Mouse (Mus musculus) heart, embryonic 15.5 days (tissue): ENCODE results near the gene Gm28036. TPM values are rescaled to one million over a fixed set of nuclear protein-coding genes. Genes with fewer than 3 reads are reported as not detected.

Experiments
- ATAC-seq: fragments of 200-750 bp; cut with Nextera tagmentation; replicated peaks from 2 replicates; pipeline ENCODE4 v1.8.0; 2017; ENCODE audit warnings: low read depth, moderate TSS enrichment; ENCODE audit not compliant: insufficient number of reproducible peaks, insufficient read depth, low FRiP score
- H3K27ac ChIP-seq: fragments of 300-500 bp; sonication (generic); 2 replicates; pipeline ENCODE4 v1.5.1; 2015; ENCODE audit warnings: mild to moderate bottlenecking, inconsistent platforms
- H3K27me3 ChIP-seq: fragments of 300-500 bp; sonication (generic); 2 replicates; pipeline ENCODE4 v1.6.1; 2015; ENCODE audit warnings: inconsistent platforms
- H3K36me3 ChIP-seq: fragments of 300-500 bp; sonication (generic); 2 replicates; pipeline ENCODE4 v1.6.1; 2015; ENCODE audit warnings: mild to moderate bottlenecking, inconsistent platforms
- H3K4me1 ChIP-seq: fragments of 300-500 bp; sonication (generic); replicated peaks from 2 replicates; pipeline ENCODE4 v1.6.1; 2015; ENCODE audit warnings: inconsistent platforms
- H3K4me2 ChIP-seq: fragments of 300-500 bp; sonication (generic); 2 replicates; pipeline ENCODE4 v1.6.1; 2015; ENCODE audit warnings: inconsistent platforms, mild to moderate bottlenecking, moderate library complexity
- H3K4me3 ChIP-seq: fragments of 300-500 bp; sonication (generic); 2 replicates; pipeline ENCODE4 v1.5.1; 2015; ENCODE audit warnings: mild to moderate bottlenecking, inconsistent platforms
- H3K9ac ChIP-seq: fragments of 300-500 bp; sonication (generic); 2 replicates; pipeline ENCODE4 v1.6.1; 2015; ENCODE audit warnings: mild to moderate bottlenecking, inconsistent platforms
- H3K9me3 ChIP-seq: fragments of 300-500 bp; sonication (generic); replicated peaks from 2 replicates; pipeline ENCODE4 v1.6.1; 2016; ENCODE audit warnings: inconsistent platforms
- WGBS: fragments of 180-500 bp; shearing (Covaris S2); methylation state at CpG from one replicate; pipeline ENCODE4 v1.1.7; 2015; ENCODE audit warnings: mixed read lengths; 5-methylcytosine and 5-hydroxymethylcytosine counted together
- polyA plus RNA-seq: library from polyadenylated mRNA; unstranded; fragments of >200 nt; fragmentation: Nextera tagmentation; extraction: Ambion mirVana; gene quantifications from 2 replicates; pipeline ENCODE4 v1.2.1, GENCODE M21; 2015

Gm28036 gene
- polyA plus RNA-seq, 1 experiment from 2014 or later: 11.6 TPM

- 34% methylated on average over 4 of the region's 4 CpGs for WGBS
- H3K9ac ChIP-seq: no peak overlapping the region
- ATAC-seq: peak; percentile 43; the same call in 1 of the 2 replicates
- H3K4me2 ChIP-seq: no peak overlapping the region
- H3K4me3 ChIP-seq: no peak overlapping the region
- H3K27ac ChIP-seq: peak overlapping the region; percentile 34; the same call in 1 of the 2 replicates
- H3K4me1 ChIP-seq: peaks cover 15% of the 10 kb centered on the region
- H3K9me3 ChIP-seq: no peaks in the 10 kb centered on the region
- H3K27me3 ChIP-seq: no peaks in the 10 kb centered on the region
- H3K36me3 ChIP-seq: peaks cover 42% of the 10 kb centered on the region
Observed at GRCm38 (mm10) chr2:156079674-156080073, 47.2 kb downstream of the Gm28036 start.

GRCm38 (mm10) chr2:156079183-156079560 lies 47.7 kb downstream of the Gm28036 start:
- Histone ChIP-seq H3K9ac (no peak overlapping the region), H3K9me3 (no peaks in the 10 kb centered on the region), H3K36me3 (peaks cover 47% of the 10 kb centered on the region), H3K27ac (peak overlapping the region; percentile 34; the same call in 1 of the 2 replicates), H3K27me3 (no peaks in the 10 kb centered on the region), H3K4me2 (no peak overlapping the region), H3K4me3 (no peak overlapping the region), H3K4me1 (peaks cover 15% of the 10 kb centered on the region)
- WGBS: 70% methylated on average over 8 of the region's 8 CpGs
- no peak for ATAC-seq

- H3K27ac ChIP-seq: no peak overlapping the region
- no peak overlapping the region for H3K4me2 ChIP-seq
- H3K27me3 ChIP-seq: no peaks in the 10 kb centered on the region
- H3K4me1 ChIP-seq: peaks cover 15% of the 10 kb centered on the region
- H3K4me3 ChIP-seq: no peak overlapping the region
- no peak overlapping the region for H3K9ac ChIP-seq
- peaks cover 52% of the 10 kb centered on the region for H3K36me3 ChIP-seq
- H3K9me3 ChIP-seq: no peaks in the 10 kb centered on the region
- ATAC-seq: 0 out of 2 replicates have a peak, but pooled peaks have one; percentile 25
- WGBS: 89% methylated on average over 16 of the region's 16 CpGs
Observed at GRCm38 (mm10) chr2:156078421-156079182, 48.3 kb downstream of the Gm28036 start.

- 81% methylated on average over 7 of the region's 7 CpGs for WGBS
- Histone ChIP-seq H3K27ac (no peak overlapping the region), H3K4me3 (no peak overlapping the region), H3K4me2 (no peak overlapping the region), H3K36me3 (peaks cover 64% of the 10 kb centered on the region), H3K4me1 (peaks cover 15% of the 10 kb centered on the region), H3K27me3 (no peaks in the 10 kb centered on the region), H3K9ac (no peak overlapping the region), H3K9me3 (no peaks in the 10 kb centered on the region)
- ATAC-seq: no peak
Observed at GRCm38 (mm10) chr2:156077461-156077860, 49.4 kb downstream of the Gm28036 start.

- Histone ChIP-seq H3K4me1 (no peaks in the 10 kb centered on the region), H3K4me3 (no peak overlapping the region), H3K4me2 (no peak overlapping the region), H3K27me3 (no peaks in the 10 kb centered on the region), H3K27ac (no peak overlapping the region), H3K9me3 (no peaks in the 10 kb centered on the region), H3K36me3 (peaks cover 90% of the 10 kb centered on the region), H3K9ac (no peak overlapping the region)
- ATAC-seq: no peak
- 90% methylated on average over 15 of the region's 15 CpGs for WGBS
Observed at GRCm38 (mm10) chr2:156073725-156074124, 53.2 kb downstream of the Gm28036 start.

GRCm38 (mm10) chr2:156071236-156071635 lies 55.7 kb downstream of the Gm28036 start:
- 97% methylated on average over 10 of the region's 10 CpGs for WGBS
- Histone ChIP-seq H3K4me1 (no peaks in the 10 kb centered on the region), H3K9me3 (no peaks in the 10 kb centered on the region), H3K9ac (no peak overlapping the region), H3K27ac (no peak overlapping the region), H3K27me3 (no peaks in the 10 kb centered on the region), H3K4me2 (no peak overlapping the region), H3K36me3 (peaks cover 65% of the 10 kb centered on the region), H3K4me3 (no peak overlapping the region)
- ATAC-seq: no peak

GRCm38 (mm10) chr2:156067916-156068315 lies 59.0 kb downstream of the Gm28036 start:
- Histone ChIP-seq H3K27ac (no peak overlapping the region), H3K27me3 (no peaks in the 10 kb centered on the region), H3K4me1 (peaks cover 4% of the 10 kb centered on the region), H3K36me3 (peaks cover 32% of the 10 kb centered on the region), H3K9me3 (no peaks in the 10 kb centered on the region), H3K4me3 (no peak overlapping the region), H3K9ac (no peak overlapping the region), H3K4me2 (no peak overlapping the region)
- WGBS: 88% methylated on average over 10 of the region's 10 CpGs
- no peak for ATAC-seq

GRCm38 (mm10) chr2:156066126-156066525 lies 60.8 kb downstream of the Gm28036 start:
- peaks cover 4% of the 10 kb centered on the region for H3K4me1 ChIP-seq
- no peak for ATAC-seq
- H3K4me3 ChIP-seq: peak overlapping the region; percentile 66
- WGBS: 40% methylated on average over 10 of the region's 10 CpGs
- no peaks in the 10 kb centered on the region for H3K9me3 ChIP-seq
- H3K36me3 ChIP-seq: peaks cover 16% of the 10 kb centered on the region
- H3K4me2 ChIP-seq: peak overlapping the region; percentile 94
- H3K27me3 ChIP-seq: no peaks in the 10 kb centered on the region
- H3K9ac ChIP-seq: peak overlapping the region; percentile 74; the same call in 1 of the 2 replicates
- no peak overlapping the region for H3K27ac ChIP-seq

GRCm38 (mm10) chr2:156065099-156066041 lies 61.5 kb downstream of the Gm28036 start, which contains the start of gene Spag4:
Gene Spag4 (plus strand): TSS chr2:156065175.
- no peaks in the 10 kb centered on the region for H3K9me3 ChIP-seq
- peak within 1 kb of the TSS; percentile 94 for H3K4me2 ChIP-seq
- ATAC-seq: peak; percentile 83
- peak within 1 kb of the TSS; percentile 66 for H3K4me3 ChIP-seq
- peaks cover 4% of the 10 kb centered on the region for H3K4me1 ChIP-seq
- peak within 1 kb of the TSS; percentile 74 for H3K9ac ChIP-seq
- peaks cover 11% of the 10 kb centered on the region; the same call in 1 of the 2 replicates for H3K36me3 ChIP-seq
- H3K27ac ChIP-seq: peak within 1 kb of the TSS; percentile 74
- no peaks in the 10 kb centered on the region for H3K27me3 ChIP-seq
- WGBS: under 1% methylated on average over 81 of the region's 81 CpGs

- no peak within 1 kb of the TSS for H3K4me3 ChIP-seq
- no peak within 1 kb of the TSS for H3K27ac ChIP-seq
- no peaks in the 10 kb centered on the region for H3K9me3 ChIP-seq
- H3K27me3 ChIP-seq: peaks cover 38% of the 10 kb centered on the region
- WGBS: 77% methylated on average over 9 of the region's 9 CpGs
- no peaks in the 10 kb centered on the region for H3K36me3 ChIP-seq
- ATAC-seq: no peak
- H3K9ac ChIP-seq: no peak within 1 kb of the TSS
- H3K4me1 ChIP-seq: 0 out of 2 replicates have a peak, but pooled peaks cover 3% of the 10 kb centered on the region
- no peak within 1 kb of the TSS for H3K4me2 ChIP-seq
Observed at GRCm38 (mm10) chr2:156052816-156053215, 74.1 kb downstream of the Gm28036 start, which contains the start of gene Fer1l4. Gene Fer1l4 (minus strand): TSS chr2:156052947.

GRCm38 (mm10) chr2:156047929-156048328 lies 79.0 kb downstream of the Gm28036 start:
- Histone ChIP-seq H3K4me3 (no peak overlapping the region), H3K27me3 (peaks cover 47% of the 10 kb centered on the region), H3K36me3 (no peaks in the 10 kb centered on the region), H3K27ac (no peak overlapping the region), H3K9ac (no peak overlapping the region; the same call in 1 of the 2 replicates), H3K4me1 (0 out of 2 replicates have a peak, but pooled peaks cover 6% of the 10 kb centered on the region), H3K4me2 (peak overlapping the region; percentile 28), H3K9me3 (no peaks in the 10 kb centered on the region)
- WGBS: 7% methylated on average over 19 of the region's 19 CpGs
- ATAC-seq: no peak
